Mouse (Mus musculus): ENCODE measurements around the gene Usp48. TPM values are rescaled to one million over a fixed set of nuclear protein-coding genes. Genes with fewer than 3 reads are reported as not detected.
A peak's percentile ranks its signal among the peaks of the same experiment; 100 is the strongest.

Gene Usp48
- total and polyA plus RNA-seq, 3 experiments = 27.1 to 99.6 TPM; not detected in 1

DNA sequence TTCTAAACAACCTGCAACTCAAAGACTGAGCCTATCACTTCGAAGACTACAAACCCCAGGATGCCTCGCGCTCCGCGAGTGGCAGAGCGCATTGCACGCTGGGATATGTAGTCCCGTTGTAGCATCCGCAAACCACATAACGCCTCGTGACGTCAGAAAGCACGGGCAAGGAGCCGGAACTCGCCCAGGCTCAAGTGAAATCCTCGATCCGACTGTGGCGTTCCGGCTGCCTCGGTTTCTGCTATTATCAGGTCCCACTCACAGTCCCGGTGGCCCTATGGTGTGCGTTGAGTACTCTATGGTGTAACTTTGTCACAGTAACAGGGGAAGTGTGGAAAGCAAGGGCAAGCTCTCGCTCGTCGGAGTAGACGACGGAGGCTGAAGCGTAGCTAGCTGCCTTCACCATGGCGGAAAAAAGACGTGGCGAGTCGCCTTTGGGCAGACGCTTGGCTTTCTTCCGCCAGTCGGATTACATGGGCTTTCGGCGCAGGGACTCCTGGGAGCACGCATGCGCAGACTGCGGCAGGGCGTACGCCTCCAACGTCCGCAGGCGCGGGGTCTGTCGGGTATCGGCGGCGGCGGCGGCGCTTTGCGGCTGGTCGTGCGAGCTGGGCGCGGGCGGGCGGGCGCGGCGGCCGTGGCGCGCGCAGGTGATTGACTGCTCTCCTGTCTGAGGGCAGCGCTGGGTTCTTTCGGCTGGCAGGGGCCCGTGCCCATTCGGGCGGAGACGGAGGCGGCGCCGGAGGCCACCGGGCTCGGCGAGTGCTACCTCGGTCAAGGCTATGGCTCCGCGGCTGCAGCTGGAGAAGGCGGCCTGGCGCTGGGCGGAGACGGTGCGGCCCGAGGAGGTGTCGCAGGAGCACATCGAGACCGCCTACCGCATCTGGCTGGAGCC, at the start of gene Usp48 (continued):
- TF ChIP-seq EP300 (IDR thresholded peaks at IDR 0.05; ENCODE audit: low read depth in 1 of 2, low read length in 2 of 2) (no peak), TAL1 (IDR thresholded peaks at IDR 0.05; ENCODE audit: low read length) (no peak), CTCF (IDR thresholded peaks at IDR 0.05 in 2 of 3, conservative IDR thresholded peaks at IDR 0.05 in 1 of 3; ENCODE audit: control insufficient read depth in 1 of 3, insufficient read depth in 1 of 3, low read depth in 2 of 3, low read length in 3 of 3, poor library complexity in 1 of 3, severe bottlenecking in 1 of 3) (no peak), CHD1 (IDR thresholded peaks at IDR 0.05; ENCODE audit: low read depth, low read length) (peak; percentile 50; the same call in 1 of the 2 replicates), TCF12 (IDR thresholded peaks at IDR 0.05; ENCODE audit: low read depth, low read length) (peak; percentile 61; the same call in 1 of the 2 replicates)

- Histone ChIP-seq H3K27me3 (ENCODE audit: control insufficient read depth in 1 of 2, insufficient read depth in 2 of 2, low read length in 2 of 2) (no peaks in the 10 kb centered on the region), H3K79me2 (ENCODE audit: control insufficient read depth, insufficient read depth, low read length, poor library complexity) (no peaks in the 10 kb centered on the region), H3K36me3 (ENCODE audit: control insufficient read depth in 1 of 2, insufficient read depth in 2 of 2, low read length in 2 of 2) (no peaks in the 10 kb centered on the region)
Measured at GRCm38 (mm10) chr4:137545568-137545967, 48.0 kb upstream of the Usp48 start.

GRCm38 (mm10) chr4:137546003-137546525, 47.5 kb upstream of the Usp48 start:
- Histone ChIP-seq H3K36me3 (ENCODE audit: control insufficient read depth in 1 of 2, insufficient read depth in 2 of 2, low read length in 2 of 2) (no peaks in the 10 kb centered on the region), H3K4me1 (ENCODE audit: control insufficient read depth in 1 of 2, insufficient read depth in 2 of 2, low read length in 2 of 2) (no peaks in the 10 kb centered on the region), H3K79me2 (ENCODE audit: control insufficient read depth, insufficient read depth, low read length, poor library complexity) (no peaks in the 10 kb centered on the region), H3K4me3 (ENCODE audit: control insufficient read depth in 1 of 2, insufficient read depth in 1 of 2, low read depth in 2 of 2, low read length in 2 of 2) (no peak overlapping the region), H3K27ac (ENCODE audit: control insufficient read depth, low read depth, low read length) (no peak overlapping the region), H3K27me3 (ENCODE audit: control insufficient read depth in 1 of 2, insufficient read depth in 2 of 2, low read length in 2 of 2) (no peaks in the 10 kb centered on the region), H3K9ac (ENCODE audit: control insufficient read depth, low read depth, low read length, poor library complexity, severe bottlenecking) (no peak overlapping the region), H3K9me3 (replicated peaks; ENCODE audit: insufficient read depth, low read length) (no peaks in the 10 kb centered on the region)
- no peak for DNase-seq (ENCODE audit: low read depth, low spot score)
- TF ChIP-seq MYB (IDR thresholded peaks at IDR 0.05; ENCODE audit: low read depth, low read length) (no peak), ZNF384 (IDR thresholded peaks at IDR 0.05; ENCODE audit: low read depth, low read length) (no peak), TCF12 (IDR thresholded peaks at IDR 0.05; ENCODE audit: low read depth, low read length) (no peak), TBP (IDR thresholded peaks at IDR 0.05; ENCODE audit: low read depth, low read length) (no peak), SIN3A (IDR thresholded peaks at IDR 0.05; ENCODE audit: low read length) (no peak), NELFE (IDR thresholded peaks at IDR 0.05; ENCODE audit: low read depth, low read length) (no peak), UBTF (IDR thresholded peaks at IDR 0.05; ENCODE audit: borderline replicate concordance, insufficient read depth, low read depth, low read length) (no peak), MAX (IDR thresholded peaks at IDR 0.05; ENCODE audit: low read length) (no peak), CHD2 (IDR thresholded peaks at IDR 0.05; ENCODE audit: low read length) (no peak), EP300 (IDR thresholded peaks at IDR 0.05; ENCODE audit: low read depth in 1 of 2, low read length in 2 of 2) (no peak), CTCF (IDR thresholded peaks at IDR 0.05 in 2 of 3, conservative IDR thresholded peaks at IDR 0.05 in 1 of 3; ENCODE audit: control insufficient read depth in 1 of 3, insufficient read depth in 1 of 3, low read depth in 2 of 3, low read length in 3 of 3, poor library complexity in 1 of 3, severe bottlenecking in 1 of 3) (peak in 2 of 3 experiments; percentile 23 to 41; a peak in 4 of 6 replicates), RAD21 (IDR thresholded peaks at IDR 0.05; ENCODE audit: low read depth, low read length) (no peak; the same call in 1 of the 2 replicates), BHLHE40 (IDR thresholded peaks at IDR 0.05; ENCODE audit: borderline replicate concordance, low read depth, low read length) (no peak), SMC3 (IDR thresholded peaks at IDR 0.05; ENCODE audit: low read depth, low read length) (peak; percentile 27; the same call in 1 of the 2 replicates), TAL1 (IDR thresholded peaks at IDR 0.05; ENCODE audit: low read length) (no peak), MEF2A (IDR thresholded peaks at IDR 0.05; ENCODE audit: extremely low read depth, insufficient replicate concordance, low read depth, low read length, poor library complexity, severe bottlenecking) (no peak), POLR2AphosphoS2 (IDR thresholded peaks at IDR 0.05; ENCODE audit: low read length) (no peak)

More at GRCm38 (mm10) chr4:137545568-137545967, 48.0 kb upstream of the Usp48 start:
- H3K9ac ChIP-seq (ENCODE audit: control insufficient read depth, low read depth, low read length, poor library complexity, severe bottlenecking) = no peak overlapping the region
- TF ChIP-seq MYC (IDR thresholded peaks at IDR 0.05; ENCODE audit: low read depth, low read length) = no peak
- H3K9me3 ChIP-seq (replicated peaks; ENCODE audit: insufficient read depth, low read length) = no peaks in the 10 kb centered on the region
- no peak for DNase-seq (ENCODE audit: low read depth, low spot score)
- no peak overlapping the region for H3K4me3 ChIP-seq (ENCODE audit: control insufficient read depth in 1 of 2, insufficient read depth in 1 of 2, low read depth in 2 of 2, low read length in 2 of 2)
- H3K27ac ChIP-seq (ENCODE audit: control insufficient read depth, low read depth, low read length) = no peak overlapping the region
- H3K4me1 ChIP-seq (ENCODE audit: control insufficient read depth in 1 of 2, insufficient read depth in 2 of 2, low read length in 2 of 2) = no peaks in the 10 kb centered on the region

Measured in MEL (cell line).